Mouse (Mus musculus): ENCODE data around the gene Cmip. TPM values are rescaled to one million over a fixed set of nuclear protein-coding genes. Genes with fewer than 3 reads are reported as not detected.

The Cmip gene
- polyA plus RNA-seq, 1 experiment from 2014 or later, result 112 TPM

DNA sequence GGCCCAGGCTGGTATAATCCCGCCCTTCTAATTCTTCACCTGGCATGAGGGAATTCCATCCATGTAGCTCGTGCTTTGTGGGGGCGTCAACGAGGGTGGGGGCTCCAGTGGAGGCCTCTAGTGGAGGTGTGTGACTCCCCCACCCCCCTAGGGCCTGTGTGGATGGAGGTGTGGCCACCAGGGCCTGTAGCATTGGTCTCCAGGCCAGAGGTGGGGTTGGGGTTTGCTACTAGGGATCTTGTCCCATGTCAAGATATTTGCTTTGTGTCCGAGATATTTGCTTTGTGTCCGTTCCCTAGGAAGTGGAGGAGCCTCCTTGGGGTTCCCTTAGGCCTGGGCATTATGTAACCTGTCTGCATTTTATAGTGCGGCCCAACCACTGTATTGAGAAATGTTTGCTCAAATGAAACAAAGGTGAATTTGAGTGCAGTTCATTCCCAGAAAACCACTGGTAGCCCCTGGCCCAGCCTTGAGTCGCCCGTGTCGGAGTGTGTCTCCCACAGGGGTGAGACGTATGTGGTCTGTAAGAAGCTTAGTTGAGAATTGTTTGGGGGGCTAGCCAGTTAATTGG lies 2.7 kb downstream of the Cmip start:
- H3K9ac ChIP-seq, result peak overlapping the region; percentile 96
- ATAC-seq (ENCODE audit: low FRiP score, low read depth), result no peak
- H3K4me2 ChIP-seq (replicated peaks), result peak overlapping the region; percentile 83
- H3K4me1 ChIP-seq, result peaks cover 54% of the 10 kb centered on the region
- H3K27me3 ChIP-seq (replicated peaks), result no peaks in the 10 kb centered on the region
- WGBS, result 39% methylated on average over 11 of the region's 11 CpGs
- peak overlapping the region; percentile 61 for H3K27ac ChIP-seq
- H3K4me3 ChIP-seq, result peak overlapping the region; percentile 95
- no peaks in the 10 kb centered on the region for H3K36me3 ChIP-seq
- no peaks in the 10 kb centered on the region for H3K9me3 ChIP-seq

GRCm38 (mm10) chr8:117260234-117260929 lies 3.5 kb downstream of the Cmip start:
- Histone ChIP-seq H3K4me2 (replicated peaks) (peak overlapping the region; percentile 83), H3K4me1 (peaks cover 54% of the 10 kb centered on the region), H3K9ac (peak overlapping the region; percentile 96), H3K9me3 (no peaks in the 10 kb centered on the region), H3K36me3 (no peaks in the 10 kb centered on the region), H3K4me3 (peak overlapping the region; percentile 95), H3K27ac (peak overlapping the region; percentile 50; the same call in 1 of the 2 replicates), H3K27me3 (replicated peaks) (no peaks in the 10 kb centered on the region)
- ATAC-seq (ENCODE audit: low FRiP score, low read depth), result no peak
- WGBS, result 15% methylated on average over 14 of the region's 14 CpGs

- ATAC-seq (ENCODE audit: low FRiP score, low read depth), result no peak
- Histone ChIP-seq H3K27me3 (replicated peaks) (no peaks in the 10 kb centered on the region), H3K9ac (peak overlapping the region; percentile 96), H3K4me2 (replicated peaks) (peak overlapping the region; percentile 83), H3K36me3 (no peaks in the 10 kb centered on the region), H3K9me3 (no peaks in the 10 kb centered on the region), H3K27ac (peak overlapping the region; percentile 42; the same call in 1 of the 2 replicates), H3K4me3 (peak overlapping the region; percentile 95), H3K4me1 (peaks cover 52% of the 10 kb centered on the region)
- WGBS, result 30% methylated on average over 14 of the region's 14 CpGs
These were observed 4.1 kb downstream of the Cmip start for GRCm38 (mm10) chr8:117260930-117261475.

DNA sequence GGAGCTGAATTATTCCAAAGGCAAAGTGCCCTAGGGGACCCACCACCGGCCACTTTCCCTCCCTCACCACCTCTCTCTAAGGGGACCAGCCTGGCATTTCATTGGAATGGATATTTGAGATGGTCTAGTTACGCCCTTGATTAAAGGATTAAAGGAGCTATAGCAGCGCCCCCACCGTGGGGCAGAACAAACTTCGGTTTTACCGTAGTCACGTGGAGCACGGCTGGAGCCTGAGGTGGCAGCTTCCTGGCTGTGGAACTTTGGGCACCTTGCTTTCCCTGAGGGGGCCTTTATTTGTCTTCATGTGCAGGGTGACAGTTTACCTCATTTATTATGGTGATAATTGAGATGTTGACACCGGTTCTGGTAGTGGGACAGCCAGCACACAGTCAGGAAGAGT lies 4.8 kb downstream of the Cmip start:
- no peaks in the 10 kb centered on the region for H3K36me3 ChIP-seq
- H3K9ac ChIP-seq, result peak overlapping the region; percentile 96; the same call in 1 of the 2 replicates
- H3K4me1 ChIP-seq, result peaks cover 50% of the 10 kb centered on the region
- ATAC-seq (ENCODE audit: low FRiP score, low read depth), result no peak
- 30% methylated on average over 9 of the region's 9 CpGs for WGBS
- no peaks in the 10 kb centered on the region for H3K27me3 ChIP-seq (replicated peaks)
- no peaks in the 10 kb centered on the region for H3K9me3 ChIP-seq
- peak overlapping the region; percentile 95; the same call in 1 of the 2 replicates for H3K4me3 ChIP-seq
- no peak overlapping the region for H3K27ac ChIP-seq
- H3K4me2 ChIP-seq (replicated peaks), result peak overlapping the region; percentile 83

- H3K4me2 ChIP-seq (replicated peaks), result no peak overlapping the region
- H3K9ac ChIP-seq, result no peak overlapping the region
These were observed 5.8 kb downstream of the Cmip start for GRCm38 (mm10) chr8:117262685-117263084.

DNA sequence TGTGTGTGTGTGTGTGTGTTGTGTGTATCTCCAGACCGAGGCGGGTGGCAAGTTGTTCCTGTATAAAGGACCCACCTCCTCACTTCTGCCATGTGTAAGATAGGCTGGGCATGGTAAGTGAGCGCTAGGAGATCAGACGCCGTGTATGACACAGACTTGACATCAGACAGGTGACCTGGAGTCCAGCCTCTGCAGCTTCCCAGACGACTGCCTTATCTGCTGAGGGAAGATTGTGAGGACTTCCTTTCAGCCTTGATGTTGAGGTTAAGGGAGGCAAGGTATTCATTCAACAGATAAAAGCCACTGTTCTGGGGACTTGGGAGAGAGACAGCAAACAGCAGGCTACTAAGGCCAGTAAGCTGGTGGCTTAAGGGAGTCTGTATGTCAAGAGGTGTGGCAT lies 6.6 kb downstream of the Cmip start:
- H3K9me3 ChIP-seq, result no peaks in the 10 kb centered on the region
- H3K4me1 ChIP-seq, result peaks cover 52% of the 10 kb centered on the region
- H3K36me3 ChIP-seq, result no peaks in the 10 kb centered on the region
- H3K9ac ChIP-seq, result no peak overlapping the region
- H3K4me2 ChIP-seq (replicated peaks), result no peak overlapping the region
- no peaks in the 10 kb centered on the region for H3K27me3 ChIP-seq (replicated peaks)
- H3K27ac ChIP-seq, result no peak overlapping the region
- H3K4me3 ChIP-seq, result no peak overlapping the region
- no peak for ATAC-seq (ENCODE audit: low FRiP score, low read depth)
- 77% methylated on average over 6 of the region's 6 CpGs for WGBS

More at GRCm38 (mm10) chr8:117262685-117263084, 5.8 kb downstream of the Cmip start:
- 70% methylated on average over 8 of the region's 8 CpGs for WGBS
- Histone ChIP-seq H3K27me3 (replicated peaks) (no peaks in the 10 kb centered on the region), H3K36me3 (no peaks in the 10 kb centered on the region), H3K9me3 (no peaks in the 10 kb centered on the region), H3K4me3 (no peak overlapping the region), H3K4me1 (peaks cover 54% of the 10 kb centered on the region), H3K27ac (no peak overlapping the region)
- ATAC-seq (ENCODE audit: low FRiP score, low read depth), result no peak

GRCm38 (mm10) chr8:117265079-117265478 lies 8.2 kb downstream of the Cmip start:
- Histone ChIP-seq H3K4me2 (replicated peaks) (no peak overlapping the region), H3K27me3 (replicated peaks) (no peaks in the 10 kb centered on the region), H3K4me3 (no peak overlapping the region), H3K9me3 (no peaks in the 10 kb centered on the region), H3K9ac (no peak overlapping the region), H3K4me1 (peaks cover 36% of the 10 kb centered on the region), H3K27ac (no peak overlapping the region), H3K36me3 (no peaks in the 10 kb centered on the region)
- ATAC-seq (ENCODE audit: low FRiP score, low read depth), result no peak
- 95% methylated on average over 5 of the region's 5 CpGs for WGBS

DNA sequence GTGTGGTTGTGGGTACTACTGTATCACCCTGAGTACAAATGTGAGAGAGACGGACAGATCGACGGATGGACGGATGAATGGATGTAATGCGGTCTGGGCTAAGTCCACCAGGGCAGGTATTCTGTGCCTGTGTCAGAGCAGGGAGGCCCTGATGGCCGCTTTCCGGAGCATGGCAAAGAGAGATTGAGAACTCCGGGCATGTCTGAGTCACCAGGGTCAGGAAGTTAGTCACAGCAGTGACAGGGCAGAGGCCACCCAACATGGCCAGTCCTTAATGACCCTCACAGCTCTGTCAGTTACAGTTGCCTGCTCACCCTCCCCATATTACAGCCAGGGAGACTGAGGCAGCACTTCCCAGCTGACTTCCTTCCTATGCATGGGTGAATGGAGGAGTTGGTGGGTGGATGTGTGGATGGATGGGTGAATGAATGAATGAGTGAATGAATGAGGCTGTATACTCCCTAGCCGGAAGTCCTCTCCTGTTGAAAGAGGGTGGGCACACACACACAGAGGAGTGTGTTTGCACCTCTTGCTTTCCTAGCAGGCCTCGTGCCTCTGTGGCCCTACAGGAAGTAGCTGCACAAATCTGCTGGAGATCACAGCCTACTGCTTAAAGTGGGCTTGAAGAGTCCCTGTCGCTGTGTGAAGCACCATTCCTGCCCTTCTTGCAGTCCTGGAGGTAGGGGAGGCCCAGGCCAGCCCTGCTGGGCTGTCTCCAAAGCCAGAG lies 10.7 kb downstream of the Cmip start:
- WGBS, result 83% methylated on average over 11 of the region's 11 CpGs
- Histone ChIP-seq H3K36me3 (no peaks in the 10 kb centered on the region), H3K9ac (no peak overlapping the region), H3K4me1 (peaks cover 15% of the 10 kb centered on the region), H3K4me3 (no peak overlapping the region), H3K27ac (no peak overlapping the region), H3K9me3 (no peaks in the 10 kb centered on the region), H3K4me2 (replicated peaks) (no peak overlapping the region), H3K27me3 (replicated peaks) (no peaks in the 10 kb centered on the region)
- ATAC-seq (ENCODE audit: low FRiP score, low read depth), result no peak

- WGBS, result 85% methylated on average over 10 of the region's 10 CpGs
- H3K4me3 ChIP-seq, result no peak overlapping the region
These were observed 21.4 kb downstream of the Cmip start for GRCm38 (mm10) chr8:117278234-117278633.

DNA sequence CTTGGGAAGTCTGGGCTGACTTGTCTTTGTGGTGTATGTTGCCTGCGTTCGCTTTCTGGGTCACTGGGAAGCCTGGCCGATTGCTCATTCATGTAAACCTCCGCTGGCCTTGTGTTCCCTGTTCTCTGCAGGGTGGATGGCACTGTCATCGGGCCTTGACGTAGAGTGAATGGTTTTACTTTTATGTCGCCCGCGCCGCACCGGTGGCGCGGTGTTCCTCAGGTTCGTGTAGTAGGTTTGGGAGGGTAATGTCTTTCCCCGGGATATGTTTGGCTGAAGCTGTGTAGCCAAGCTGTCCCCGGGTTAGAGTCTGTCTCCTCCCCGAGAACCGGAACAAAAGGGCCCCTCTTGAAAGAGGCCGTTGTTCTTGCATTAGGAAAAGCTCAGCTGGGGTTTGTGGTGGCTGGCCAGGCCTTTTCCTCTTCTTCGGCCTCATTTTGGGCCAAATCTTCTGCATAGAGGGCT lies 21.8 kb downstream of the Cmip start:
- peak overlapping the region; percentile 13; the same call in 1 of the 2 replicates for H3K9ac ChIP-seq
- no peak for ATAC-seq (ENCODE audit: low FRiP score, low read depth)
- H3K27me3 ChIP-seq (replicated peaks), result no peaks in the 10 kb centered on the region
- no peaks in the 10 kb centered on the region for H3K36me3 ChIP-seq
- H3K4me1 ChIP-seq, result peaks cover 50% of the 10 kb centered on the region
- no peaks in the 10 kb centered on the region for H3K9me3 ChIP-seq
- 23% methylated on average over 20 of the region's 20 CpGs for WGBS
- no peak overlapping the region for H3K4me3 ChIP-seq
- H3K27ac ChIP-seq, result peak overlapping the region; percentile 46
- H3K4me2 ChIP-seq (replicated peaks), result peak overlapping the region; percentile 45

More at GRCm38 (mm10) chr8:117278234-117278633, 21.4 kb downstream of the Cmip start:
- peak overlapping the region; percentile 45 for H3K4me2 ChIP-seq (replicated peaks)
- no peak; the same call in 1 of the 2 replicates for ATAC-seq (ENCODE audit: low FRiP score, low read depth)
- no peaks in the 10 kb centered on the region for H3K36me3 ChIP-seq
- no peaks in the 10 kb centered on the region for H3K9me3 ChIP-seq
- H3K27me3 ChIP-seq (replicated peaks), result no peaks in the 10 kb centered on the region
- peaks cover 46% of the 10 kb centered on the region for H3K4me1 ChIP-seq
- peak overlapping the region; percentile 46; the same call in 1 of the 2 replicates for H3K27ac ChIP-seq
- peak overlapping the region; percentile 13; the same call in 1 of the 2 replicates for H3K9ac ChIP-seq

DNA sequence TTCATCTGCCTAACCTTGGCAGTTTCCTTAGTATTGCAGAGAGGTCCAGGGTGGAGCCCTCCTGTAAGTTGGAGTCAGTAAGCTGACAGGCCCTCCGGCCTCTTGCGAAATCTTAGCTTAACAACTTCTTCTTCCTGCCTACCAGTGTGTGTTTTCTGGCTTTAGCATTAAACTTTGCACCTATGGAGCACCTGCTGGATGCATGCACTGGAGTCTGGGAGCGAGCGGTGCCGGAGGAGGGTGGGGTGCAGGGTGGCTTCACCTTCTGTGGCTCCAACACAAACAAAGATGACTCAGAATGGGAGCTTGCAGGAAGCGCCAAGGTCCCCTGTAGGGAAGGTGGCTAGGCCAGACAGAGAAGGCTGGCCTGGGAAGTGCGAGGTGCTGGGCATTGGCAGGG lies 23.6 kb downstream of the Cmip start:
- no peak overlapping the region for H3K9ac ChIP-seq
- 91% methylated on average over 7 of the region's 7 CpGs for WGBS
- H3K27me3 ChIP-seq (replicated peaks), result no peaks in the 10 kb centered on the region
- H3K4me2 ChIP-seq (replicated peaks), result no peak overlapping the region
- peaks cover 56% of the 10 kb centered on the region for H3K4me1 ChIP-seq
- ATAC-seq (ENCODE audit: low FRiP score, low read depth), result no peak
- H3K36me3 ChIP-seq, result peaks cover 9% of the 10 kb centered on the region
- H3K9me3 ChIP-seq, result no peaks in the 10 kb centered on the region
- H3K27ac ChIP-seq, result no peak overlapping the region
- H3K4me3 ChIP-seq, result no peak overlapping the region

- no peak for ATAC-seq (ENCODE audit: low FRiP score, low read depth)
- no peak overlapping the region for H3K4me3 ChIP-seq
- no peaks in the 10 kb centered on the region for H3K9me3 ChIP-seq
- no peaks in the 10 kb centered on the region for H3K27me3 ChIP-seq (replicated peaks)
- H3K4me1 ChIP-seq, result peaks cover 56% of the 10 kb centered on the region
- H3K36me3 ChIP-seq, result peaks cover 10% of the 10 kb centered on the region
- H3K27ac ChIP-seq, result no peak overlapping the region
- WGBS, result 94% methylated on average over 10 of the region's 10 CpGs
- no peak overlapping the region for H3K9ac ChIP-seq
- H3K4me2 ChIP-seq (replicated peaks), result no peak overlapping the region
These were observed 24.8 kb downstream of the Cmip start for GRCm38 (mm10) chr8:117281676-117282075.
